ENCODE assay signal across 10 mouse cellular contexts in genomic region chr1:152573470-152574059, GRCm38 (mm10).
A peak's percentile ranks its signal among the peaks of the same experiment; 100 is the strongest.
DNase-seq lines count a peak whose midpoint lies in the region; ATAC-seq lines count a peak whose summit lies in the region.
"Had no signal": no experiment of that assay in that cellular context is flagged by ENCODE, and none has a peak within 500 bp of the region (broad histone marks: within the 10 kb centered on the region; RNA-seq: fewer than 3 reads in every experiment).

No protein-coding gene starts in this region.

- 0 out of 2 replicates have a peak, but pooled peaks have one; percentile 9 for ATAC-seq in midbrain, embryonic 13.5 days

- H3K36me3 ChIP-seq in midbrain, embryonic 13.5 days = 0 out of 2 replicates have a peak, but pooled peaks cover 3% of the 10 kb centered on the region

- DNase-seq in adrenal gland, postnatal 14 days = peak; percentile 54
- no peak for DNase-seq in adrenal gland, postnatal 4 days (ENCODE audit: low spot score in 2 of 2)
- peak; percentile 27 to 51 for DNase-seq in lung, adult 18-20 months
- no peak for DNase-seq in lung, postnatal 14 days
- peak; percentile 59 for DNase-seq in kidney, adult 18-20 months
- DNase-seq in frontal cortex, postnatal 25 days (ENCODE audit: low spot score in 2 of 2) = no peak
- no peak for DNase-seq in urinary bladder, adult 18-20 months (ENCODE audit: low spot score in 2 of 2)
- DNase-seq: cerebellum, postnatal 10 days had no signal

- 25% methylated on average over 8 of the region's 8 CpGs for WGBS in midbrain, embryonic 13.5 days

- no peaks in the 10 kb centered on the region for H3K9me3 ChIP-seq in midbrain, embryonic 13.5 days

- no peak overlapping the region for H3K4me3 ChIP-seq in midbrain, embryonic 13.5 days (replicated peaks)
- H3K4me3 ChIP-seq: myocyte had no signal

- no peak overlapping the region for H3K9ac ChIP-seq in midbrain, embryonic 13.5 days (replicated peaks)

- H3K27ac ChIP-seq in midbrain, embryonic 13.5 days = no peak overlapping the region

- H3K27me3 ChIP-seq in midbrain, embryonic 13.5 days = peaks cover 43% of the 10 kb centered on the region

- H3K4me2 ChIP-seq in midbrain, embryonic 13.5 days (replicated peaks) = no peak overlapping the region

- H3K4me1 ChIP-seq in midbrain, embryonic 13.5 days (replicated peaks) = peaks cover 44% of the 10 kb centered on the region

Comparison
In these comparisons a context has a peak if more than half of its experiments do, and no peak if none do; other contexts are left out.
1. DNase-seq: peak in adrenal gland, postnatal 14 days (single experiment), lung, adult 18-20 months (2 of 2) and kidney, adult 18-20 months (single experiment); none in adrenal gland, postnatal 4 days (0 of 2), lung, postnatal 14 days (single experiment), frontal cortex, postnatal 25 days (0 of 2) and urinary bladder, adult 18-20 months (0 of 2).